Mouse (Mus musculus): ENCODE results near the gene Gng7. TPM values are rescaled to one million over a fixed set of nuclear protein-coding genes. Genes with fewer than 3 reads are reported as not detected.

The Gng7 gene
- total and polyA plus RNA-seq, 3 experiments: 0.50 to 0.68 (median 0.63) TPM

DNA sequence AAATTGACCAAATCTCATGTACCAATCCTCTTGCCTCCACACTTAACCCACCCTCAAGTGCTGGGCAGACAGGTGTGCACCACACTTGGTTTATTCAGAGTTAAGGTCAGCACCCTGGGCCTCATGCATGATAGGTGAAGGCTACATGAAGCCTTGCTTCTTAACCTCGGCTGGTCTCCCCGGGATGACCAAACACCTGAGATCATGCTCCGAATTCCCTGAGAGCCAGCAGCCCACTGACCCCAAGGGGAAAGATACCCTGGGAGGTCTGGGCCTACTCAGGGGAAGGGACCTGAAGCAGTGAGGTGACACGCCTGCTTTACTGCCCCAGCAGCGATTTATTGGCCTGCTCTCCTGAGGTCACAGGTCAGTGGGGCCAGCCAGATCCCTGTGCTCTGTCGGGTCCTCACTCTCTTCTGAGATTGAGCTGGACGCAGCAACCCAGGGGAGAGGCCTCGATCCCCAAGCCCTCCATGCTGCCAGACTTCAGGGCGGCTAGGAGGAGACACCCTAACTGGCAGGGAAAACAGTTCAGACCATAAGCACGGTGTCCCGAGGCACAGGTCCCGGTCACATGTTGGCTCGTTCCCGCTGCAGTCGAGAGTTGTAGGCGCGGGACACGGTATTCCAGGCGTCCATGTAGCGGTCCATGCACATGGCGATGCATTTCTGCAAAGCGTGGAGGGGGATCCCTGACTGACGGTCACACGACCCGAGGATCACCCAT is 115.0 kb downstream of the Gng7 start:
- Histone ChIP-seq H3K27me3 (ENCODE audit: control insufficient read depth, insufficient read depth, low read length) (no peaks in the 10 kb centered on the region), H3K27ac (peak overlapping the region; percentile 91), H3K4me3 (peak overlapping the region; percentile 87), H3K79me2 (replicated peaks; ENCODE audit: control insufficient read depth, insufficient read depth, low read length) (no peaks in the 10 kb centered on the region), H3K4me1 (ENCODE audit: control insufficient read depth, insufficient read depth, low read length) (peaks cover 9% of the 10 kb centered on the region), H3K36me3 (ENCODE audit: control insufficient read depth, insufficient read depth, low read length) (no peaks in the 10 kb centered on the region), H3K9ac (ENCODE audit: low read depth, low read length) (peak overlapping the region; percentile 75)
- no peak for DNase-seq
- WGBS: 15% methylated on average over 25 of the region's 25 CpGs
- intact Hi-C loops (cut with DNase I): loop anchor here (10.0 kb wide), 1 partner anchor 595 kb away; the partner anchor contains the start of gene Ncln
- no peak for TF ChIP-seq EP300 (IDR thresholded peaks at IDR 0.05; ENCODE audit: insufficient read depth, low read depth, low read length)
- no peak for TF ChIP-seq POLR2A (IDR thresholded peaks at IDR 0.05; ENCODE audit: insufficient read depth, low read depth, low read length)
- no peak for TF ChIP-seq CTCF (IDR thresholded peaks at IDR 0.05)

DNA sequence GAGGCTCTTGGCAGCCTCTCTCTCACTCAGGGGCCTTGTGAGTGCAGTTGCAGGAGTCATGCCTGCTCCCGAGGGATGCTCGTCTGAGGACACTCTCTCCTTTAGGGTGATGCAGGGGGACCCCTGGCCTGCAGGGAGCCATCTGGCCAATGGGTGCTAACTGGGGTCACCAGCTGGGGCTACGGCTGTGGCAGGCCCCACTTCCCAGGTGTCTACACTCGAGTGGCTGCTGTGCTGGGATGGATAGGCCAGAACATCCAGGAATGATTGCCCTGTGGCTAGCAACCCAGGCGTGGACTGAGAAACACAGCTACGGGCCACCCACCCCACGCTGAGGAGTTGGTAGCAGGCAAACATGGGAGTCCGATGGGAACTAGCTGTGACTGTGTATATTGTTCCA is 115.7 kb downstream of the Gng7 start:
- DNase-seq: no peak
- intact Hi-C loops (cut with DNase I): no loop called here
- Histone ChIP-seq H3K9ac (ENCODE audit: low read depth, low read length) (no peak overlapping the region), H3K27ac (no peak overlapping the region), H3K4me1 (ENCODE audit: control insufficient read depth, insufficient read depth, low read length) (peaks cover 9% of the 10 kb centered on the region), H3K27me3 (ENCODE audit: control insufficient read depth, insufficient read depth, low read length) (no peaks in the 10 kb centered on the region), H3K36me3 (ENCODE audit: control insufficient read depth, insufficient read depth, low read length) (no peaks in the 10 kb centered on the region), H3K79me2 (replicated peaks; ENCODE audit: control insufficient read depth, insufficient read depth, low read length) (no peaks in the 10 kb centered on the region), H3K4me3 (no peak overlapping the region)
- WGBS: 88% methylated on average over 8 of the region's 8 CpGs
- TF ChIP-seq CTCF (IDR thresholded peaks at IDR 0.05) (no peak), EP300 (IDR thresholded peaks at IDR 0.05; ENCODE audit: insufficient read depth, low read depth, low read length) (no peak), POLR2A (IDR thresholded peaks at IDR 0.05; ENCODE audit: insufficient read depth, low read depth, low read length) (no peak)

Other genes with a start within 250 kb of the Gng7 start
- gene Sf3a2, start 216.7 kb downstream of the Gng7 start, total RNA-seq (2021): 10 to 100 TPM; 27.3 to 30.4 TPM
- 18.4 and 19.7 TPM in 2 replicates for gene Sf3a2, start 216.7 kb downstream of the Gng7 start, polyA plus RNA-seq (2012; rRNA removed)
- 10 to 100 TPM; 29.7 to 33.0 TPM for gene Plekhj1, start 216.3 kb downstream of the Gng7 start, total RNA-seq (2021)
- gene Plekhj1, start 216.3 kb downstream of the Gng7 start, polyA plus RNA-seq (2012; rRNA removed): 28.9 and 33.2 TPM in 2 replicates
- gene Amh, start 209.7 kb downstream of the Gng7 start, total RNA-seq (2021): under 1 TPM; 0.18 TPM
- 0.15 and 0.25 TPM in 2 replicates for gene Amh, start 209.7 kb downstream of the Gng7 start, polyA plus RNA-seq (2012; rRNA removed)
- 1 to 10 TPM in 1 of 2 experiments, under 1 TPM in 1; 0.25 to 1.1 TPM for gene Jsrp1, start 201.4 kb downstream of the Gng7 start, total RNA-seq (2021)
- gene Jsrp1, start 201.4 kb downstream of the Gng7 start, polyA plus RNA-seq (2012; rRNA removed): 0.21 and 0.56 TPM in 2 replicates
- gene Oaz1, start 188.3 kb downstream of the Gng7 start, total RNA-seq (2021): 100 to 1,000 TPM; 850 to 914 TPM
- gene Oaz1, start 188.3 kb downstream of the Gng7 start, polyA plus RNA-seq (2012; rRNA removed): 1,001 and 1,201 TPM in 2 replicates
- gene Lingo3, start 170.9 kb downstream of the Gng7 start, total RNA-seq (2021): 10 to 100 TPM; 10.7 to 15.8 TPM
- gene Lingo3, start 170.9 kb downstream of the Gng7 start, polyA plus RNA-seq (2012; rRNA removed): 12.0 and 15.1 TPM in 2 replicates
- 10 to 100 TPM; 19.4 to 23.2 TPM for gene Lsm7, start 159.7 kb downstream of the Gng7 start, total RNA-seq (2021)
- gene Lsm7, start 159.7 kb downstream of the Gng7 start, polyA plus RNA-seq (2012; rRNA removed): 74.9 and 79.9 TPM in 2 replicates
- gene Sppl2b, start 159.7 kb downstream of the Gng7 start, total RNA-seq (2021): 10 to 100 TPM; 15.4 to 16.8 TPM
- gene Sppl2b, start 159.7 kb downstream of the Gng7 start, polyA plus RNA-seq (2012; rRNA removed): 51.4 and 74.2 TPM in 2 replicates
- gene Tmprss9, start 143.1 kb downstream of the Gng7 start, total RNA-seq (2021): not detected
- gene Tmprss9, start 143.1 kb downstream of the Gng7 start, polyA plus RNA-seq (2012; rRNA removed): 0.02 TPM in 1 of 2 replicates, not detected in the other
- gene Timm13, start 114.0 kb downstream of the Gng7 start, total RNA-seq (2021): 100 to 1,000 TPM; 126 to 133 TPM
- gene Timm13, start 114.0 kb downstream of the Gng7 start, polyA plus RNA-seq (2012; rRNA removed): 151 and 188 TPM in 2 replicates
- 1 to 10 TPM; 3.6 to 5.4 TPM for gene Lmnb2, start 96.7 kb downstream of the Gng7 start, total RNA-seq (2021)
- 5.4 and 7.4 TPM in 2 replicates for gene Lmnb2, start 96.7 kb downstream of the Gng7 start, polyA plus RNA-seq (2012; rRNA removed)
- 10 to 100 TPM; 10.9 to 13.9 TPM for gene Gadd45b, start 84.9 kb downstream of the Gng7 start, total RNA-seq (2021)
- 10.0 and 10.1 TPM in 2 replicates for gene Gadd45b, start 84.9 kb downstream of the Gng7 start, polyA plus RNA-seq (2012; rRNA removed)
- not detected for gene Diras1, start 10.7 kb upstream of the Gng7 start, total RNA-seq (2021)
- gene Diras1, start 10.7 kb upstream of the Gng7 start, polyA plus RNA-seq (2012; rRNA removed): 0.04 and 0.06 TPM in 2 replicates
- gene Slc39a3, start 22.5 kb upstream of the Gng7 start, total RNA-seq (2021): 10 to 100 TPM; 13.9 to 14.4 TPM
- 20.5 and 21.9 TPM in 2 replicates for gene Slc39a3, start 22.5 kb upstream of the Gng7 start, polyA plus RNA-seq (2012; rRNA removed)
- 10 to 100 TPM; 84.5 to 90.1 TPM for gene Sgta, start 45.2 kb upstream of the Gng7 start, total RNA-seq (2021)
- 158 and 161 TPM in 2 replicates for gene Sgta, start 45.2 kb upstream of the Gng7 start, polyA plus RNA-seq (2012; rRNA removed)
- gene Thop1, start 55.1 kb upstream of the Gng7 start, total RNA-seq (2021): 10 to 100 TPM; 11.3 to 15.5 TPM
- 15.2 and 17.0 TPM in 2 replicates for gene Thop1, start 55.1 kb upstream of the Gng7 start, polyA plus RNA-seq (2012; rRNA removed)
- gene Creb3l3, start 83.9 kb upstream of the Gng7 start, total RNA-seq (2021): under 1 TPM; 0.36 to 0.70 TPM
- gene Creb3l3, start 83.9 kb upstream of the Gng7 start, polyA plus RNA-seq (2012; rRNA removed): 0.06 and 0.15 TPM in 2 replicates
- gene Map2k2, start 91.0 kb upstream of the Gng7 start, total RNA-seq (2021): 100 to 1,000 TPM; 115 to 123 TPM
- gene Map2k2, start 91.0 kb upstream of the Gng7 start, polyA plus RNA-seq (2012; rRNA removed): 89.3 and 116 TPM in 2 replicates
- gene Zbtb7a, start 120.3 kb upstream of the Gng7 start, total RNA-seq (2021): 10 to 100 TPM; 35.2 to 41.4 TPM
- 16.1 and 20.6 TPM in 2 replicates for gene Zbtb7a, start 120.3 kb upstream of the Gng7 start, polyA plus RNA-seq (2012; rRNA removed)
- gene Pias4, start 153.0 kb upstream of the Gng7 start, total RNA-seq (2021): 10 to 100 TPM; 14.1 to 16.5 TPM
- 22.3 and 23.3 TPM in 2 replicates for gene Pias4, start 153.0 kb upstream of the Gng7 start, polyA plus RNA-seq (2012; rRNA removed)
- gene Eef2, start 161.7 kb upstream of the Gng7 start, total RNA-seq (2021): 1,000 to 10,000 TPM; 1,027 to 1,244 TPM
- 887 and 1,187 TPM in 2 replicates for gene Eef2, start 161.7 kb upstream of the Gng7 start, polyA plus RNA-seq (2012; rRNA removed)
- 10 to 100 TPM; 27.8 to 29.0 TPM for gene Dapk3, start 168.1 kb upstream of the Gng7 start, total RNA-seq (2021)
- 30.6 and 35.5 TPM in 2 replicates for gene Dapk3, start 168.1 kb upstream of the Gng7 start, polyA plus RNA-seq (2012; rRNA removed)
- gene 4930442H23Rik, start 168.9 kb upstream of the Gng7 start, total RNA-seq (2021): not detected
- not detected in 2 replicates for gene 4930442H23Rik, start 168.9 kb upstream of the Gng7 start, polyA plus RNA-seq (2012; rRNA removed)
- gene Nmrk2, start 187.1 kb upstream of the Gng7 start, total RNA-seq (2021): 1 to 10 TPM; 8.7 to 8.8 TPM
- 4.7 and 6.3 TPM in 2 replicates for gene Nmrk2, start 187.1 kb upstream of the Gng7 start, polyA plus RNA-seq (2012; rRNA removed)
- under 1 TPM in 1 of 2 experiments, not detected in 1; 0.09 TPM for gene Atcay, start 215.9 kb upstream of the Gng7 start, total RNA-seq (2021)
- 0.14 and 0.20 TPM in 2 replicates for gene Atcay, start 215.9 kb upstream of the Gng7 start, polyA plus RNA-seq (2012; rRNA removed)
- 1 to 10 TPM; 1.8 to 2.0 TPM for gene Zfr2, start 218.2 kb upstream of the Gng7 start, total RNA-seq (2021)
- 5.0 and 6.3 TPM in 2 replicates for gene Zfr2, start 218.2 kb upstream of the Gng7 start, polyA plus RNA-seq (2012; rRNA removed)
- under 1 TPM; 0.48 to 0.86 TPM for gene Matk, start 238.0 kb upstream of the Gng7 start, total RNA-seq (2021)
- gene Matk, start 238.0 kb upstream of the Gng7 start, polyA plus RNA-seq (2012; rRNA removed): 0.97 and 1.5 TPM in 2 replicates